Mouse (Mus musculus) cerebellum, postnatal 36 days (tissue): ENCODE data around the gene Limch1.

ENCODE experiments used
- DNase-seq, 2 experiments: peaks; one replicate each; pipeline ENCODE4 v3.0.0; 2021 to 2022; ENCODE audit warnings: mixed read lengths in 2 of 2

Gene Limch1

DNA sequence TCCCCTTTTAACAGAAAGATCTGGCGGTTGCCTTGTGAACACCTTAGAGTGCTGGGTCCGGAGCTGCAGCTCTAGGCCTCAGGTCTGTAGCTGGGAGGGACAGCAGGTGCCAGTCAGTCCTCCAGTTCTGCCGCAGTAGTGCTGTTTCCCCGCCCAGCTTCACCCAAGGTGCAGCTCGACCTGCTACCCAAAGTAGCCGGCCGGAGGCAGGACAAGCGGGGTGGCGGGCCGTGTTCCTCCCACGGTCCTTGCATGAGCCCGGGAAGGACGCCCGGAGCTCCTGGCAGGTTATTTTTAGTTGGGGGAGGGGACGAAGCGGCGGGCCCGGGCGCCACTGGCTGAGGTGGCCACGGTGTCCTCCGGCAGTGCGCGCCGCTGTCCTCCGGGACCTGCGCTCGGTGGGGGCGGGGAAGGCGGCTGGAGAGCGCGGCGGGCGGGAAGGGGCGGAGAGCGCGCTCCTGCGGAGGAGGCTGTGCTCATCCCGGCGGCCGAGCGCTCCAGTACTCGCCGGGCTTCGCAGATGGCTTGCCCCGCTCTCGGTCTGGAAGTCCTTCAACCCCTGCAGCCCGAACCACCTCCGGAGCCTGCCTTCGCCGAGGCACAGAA is at the start of gene Limch1:
Limch1 (plus strand) TSS at position 438 of the 606 bp plus-strand sequence.
- peak; percentile 77 for DNase-seq

DNA sequence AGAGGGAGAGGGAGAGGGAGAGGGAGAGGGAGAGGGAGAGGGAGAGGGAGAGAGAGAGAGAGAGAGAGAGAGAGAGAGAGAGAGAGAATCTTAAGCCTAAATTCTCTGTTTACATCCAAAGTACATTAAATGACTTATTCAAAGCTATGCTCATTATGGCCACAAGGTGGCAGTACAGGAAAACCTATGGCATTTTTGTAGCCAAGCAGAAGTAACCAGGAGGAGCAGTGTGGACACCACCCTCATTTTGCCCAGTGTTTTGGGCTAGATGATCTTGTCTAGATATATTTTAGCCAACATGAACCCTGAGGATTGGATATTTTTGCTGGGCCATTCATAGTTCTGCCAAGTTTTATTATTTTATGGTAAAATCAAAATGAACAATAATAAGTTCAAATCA is 48.5 kb upstream of the Limch1 start:
- DNase-seq, result peak; percentile 21 to 73

DNA sequence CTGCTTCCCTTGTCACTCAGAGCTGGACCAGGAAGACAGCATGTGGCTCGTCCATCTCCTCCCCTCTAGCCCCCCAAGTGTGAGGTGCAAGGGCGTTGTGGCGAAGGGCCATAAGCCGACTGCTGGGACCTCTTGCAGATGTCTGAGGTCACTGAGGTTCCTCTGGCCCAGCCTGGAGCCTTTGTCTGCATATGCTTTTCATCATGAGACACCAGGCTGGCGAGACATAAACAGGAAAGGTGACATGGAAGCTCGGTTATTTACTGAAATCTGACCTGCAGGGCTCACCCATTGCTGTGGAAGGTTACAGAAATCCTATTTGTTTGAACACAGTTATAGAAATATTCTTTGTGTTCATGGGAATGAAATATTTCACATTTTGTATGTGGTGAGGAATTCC is 45.7 kb upstream of the Limch1 start:
- DNase-seq, result no peak

DNA sequence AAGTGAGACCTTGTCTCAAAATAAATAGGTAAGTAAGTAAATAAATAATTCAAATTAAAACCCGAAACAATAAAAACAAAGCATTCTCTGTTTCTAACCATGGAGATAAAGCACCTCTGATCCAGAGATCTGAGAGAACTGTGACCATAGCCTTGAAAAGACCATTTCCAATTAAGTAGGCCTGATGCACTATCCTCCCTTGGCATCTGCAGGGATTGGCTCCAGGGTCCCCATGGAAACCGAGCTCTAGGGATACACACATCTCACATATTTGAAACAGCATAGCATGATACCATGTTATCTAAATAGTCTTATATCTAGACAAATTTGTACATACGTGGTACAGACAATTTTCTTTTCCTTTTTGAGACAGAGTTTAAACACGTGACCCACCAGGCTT is 43.7 kb upstream of the Limch1 start:
- DNase-seq, result no peak

DNA sequence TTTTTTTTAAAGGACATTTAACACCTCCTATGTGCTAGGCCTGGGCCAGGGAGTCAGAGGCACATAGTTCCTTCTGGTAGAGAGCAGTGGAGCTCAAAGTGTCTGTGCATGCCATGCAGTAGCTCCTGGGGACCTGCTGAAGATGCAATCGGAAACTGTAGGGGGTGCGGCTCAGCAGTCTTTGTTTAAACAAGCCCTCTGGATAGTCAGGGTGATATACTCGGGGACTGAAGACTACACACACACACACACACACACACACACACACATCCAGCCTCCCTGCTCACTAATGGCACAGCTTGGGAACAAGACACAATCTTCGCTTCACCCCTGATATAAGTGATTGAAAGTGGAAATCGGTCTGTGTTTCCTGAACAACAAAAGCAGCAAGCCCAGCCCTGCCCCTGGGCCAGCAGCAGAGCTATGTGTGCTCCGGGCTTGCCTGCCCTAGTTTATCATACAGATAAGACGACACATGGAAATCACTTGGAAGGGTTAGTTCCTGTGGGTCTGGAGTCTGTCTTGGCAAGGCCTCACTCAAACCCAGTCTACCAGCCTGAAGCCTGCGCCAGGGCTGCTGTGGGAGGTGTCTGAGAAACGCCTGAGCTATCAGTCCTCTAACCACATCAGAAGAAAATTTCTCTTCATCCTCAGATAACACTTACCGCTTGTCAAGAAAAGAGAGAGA is 42.2 kb upstream of the Limch1 start:
- DNase-seq, result no peak

DNA sequence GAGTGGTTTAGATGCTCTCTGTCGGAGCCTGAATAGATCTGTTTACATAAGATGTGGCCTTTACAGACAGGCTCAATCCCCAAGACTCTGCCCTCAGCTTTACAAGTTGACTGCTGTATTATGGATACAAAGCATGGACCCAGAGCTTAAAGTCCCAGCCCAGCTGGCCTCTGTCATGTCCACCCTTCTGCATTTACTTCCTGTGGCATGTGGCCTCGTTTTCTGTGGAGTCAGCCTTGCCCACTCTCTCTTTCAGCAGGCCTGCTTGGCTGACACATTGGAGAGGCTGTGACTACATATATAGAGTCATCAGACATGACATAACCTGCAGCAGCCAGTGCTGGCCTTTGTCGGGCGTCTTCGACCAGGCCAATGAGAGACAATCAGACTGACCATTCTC is 37.8 kb upstream of the Limch1 start:
- DNase-seq, result no peak

DNA sequence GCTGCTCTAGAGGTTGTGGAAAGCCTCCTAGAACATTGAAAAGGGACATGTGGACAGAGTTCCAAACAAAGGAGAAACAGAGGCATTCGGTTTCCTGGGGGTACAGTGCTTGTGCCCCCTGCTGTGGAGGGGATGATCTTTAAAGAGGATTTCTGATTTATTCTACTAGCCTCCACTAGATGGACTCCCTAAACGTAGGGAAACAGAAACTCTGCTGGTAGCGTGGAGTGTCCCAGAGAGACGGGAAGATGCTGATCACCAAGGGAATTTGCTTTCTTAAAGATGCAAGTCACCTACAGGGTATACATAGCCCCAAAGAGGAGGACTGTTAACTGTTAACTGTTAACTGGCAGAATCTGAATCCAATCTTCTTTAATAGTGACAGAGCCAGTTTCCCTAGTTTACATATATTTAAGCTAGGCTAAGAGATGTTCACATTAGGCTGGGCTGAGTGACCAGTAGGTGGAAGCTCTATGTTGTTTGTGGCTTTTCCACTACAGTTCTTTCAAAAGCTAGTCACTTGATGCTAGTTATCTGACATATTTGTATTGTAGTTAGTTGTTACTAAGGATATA is 35.1 kb upstream of the Limch1 start:
- DNase-seq, result no peak

DNA sequence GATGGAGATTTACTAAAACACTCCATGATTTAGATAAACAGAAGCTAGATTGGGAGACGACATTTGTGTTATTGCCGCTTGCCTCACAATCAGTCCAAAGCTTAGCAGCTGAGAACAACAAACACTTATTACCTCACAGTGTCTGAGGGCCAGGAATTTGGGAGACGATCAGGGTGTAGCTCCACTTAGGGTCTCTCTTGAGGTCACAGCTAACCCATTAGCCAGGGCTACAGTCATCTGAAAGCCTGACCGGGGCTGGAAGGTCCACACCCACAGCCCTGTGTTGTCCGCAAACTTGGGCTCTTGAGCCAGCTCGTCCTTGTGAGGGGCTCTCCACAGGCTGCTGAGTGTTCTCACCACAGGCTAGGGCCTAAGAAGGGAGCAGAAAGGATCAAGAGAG is 32.8 kb upstream of the Limch1 start:
- DNase-seq, result no peak

DNA sequence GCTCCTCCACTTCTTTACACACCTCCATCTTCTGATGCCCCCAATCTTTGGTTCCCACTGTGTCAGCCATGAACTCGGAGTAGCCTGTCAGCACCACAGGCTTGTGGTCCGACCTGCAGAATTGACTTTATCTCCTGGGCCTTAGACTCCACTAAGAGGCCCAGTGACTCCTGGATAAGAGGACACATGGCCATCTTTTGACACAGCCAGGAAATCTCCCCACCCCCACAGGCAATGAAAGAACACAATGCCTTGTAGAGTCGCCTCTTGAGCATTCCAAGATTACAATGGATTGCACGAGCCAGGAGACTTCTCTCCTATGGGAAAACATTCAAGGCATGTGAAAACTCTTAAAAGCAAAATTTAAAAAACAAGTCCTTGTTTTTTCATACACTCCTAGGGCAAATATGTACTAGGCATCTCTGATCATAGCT is 30.1 kb upstream of the Limch1 start:
- no peak for DNase-seq

DNA sequence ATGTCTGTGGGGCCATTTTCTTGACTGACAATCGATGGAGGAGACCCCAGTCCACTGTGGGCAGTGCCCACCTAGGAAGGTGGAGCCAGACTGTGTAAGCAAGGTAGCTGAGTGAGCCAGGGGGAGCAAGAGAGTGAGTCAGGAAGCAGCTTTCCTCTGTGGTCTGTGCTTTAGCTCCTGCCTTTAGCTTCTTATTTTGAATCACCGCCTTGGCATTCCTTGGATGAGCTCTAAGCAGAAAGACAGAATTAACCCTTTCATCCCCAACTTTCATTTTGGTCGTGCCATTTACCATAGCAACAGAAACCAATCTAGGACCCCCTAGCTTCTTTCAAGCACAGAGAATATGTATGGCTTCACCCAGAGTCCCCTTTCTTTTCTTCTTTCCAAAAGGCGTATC is 27.7 kb upstream of the Limch1 start:
- no peak for DNase-seq

DNA sequence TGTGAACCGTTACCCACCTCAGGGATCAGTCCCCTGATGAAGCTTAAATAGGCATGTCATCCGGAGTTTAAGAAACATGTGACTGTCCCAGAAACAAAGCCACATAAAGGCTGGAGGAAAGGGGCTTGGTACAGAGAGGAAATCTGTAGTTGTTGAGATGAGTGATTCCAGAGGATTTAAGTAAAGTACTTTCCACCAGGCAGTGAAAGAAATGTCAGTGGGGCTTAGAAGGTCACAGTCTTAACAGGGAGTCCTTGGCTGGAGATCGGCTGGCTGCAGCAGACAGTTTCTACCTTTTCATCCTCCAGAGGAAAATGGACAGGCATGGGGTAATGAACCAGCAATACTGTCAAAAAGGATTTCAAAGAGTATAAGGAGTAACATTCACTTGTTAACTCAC is 27.2 kb upstream of the Limch1 start:
- DNase-seq, result no peak

DNA sequence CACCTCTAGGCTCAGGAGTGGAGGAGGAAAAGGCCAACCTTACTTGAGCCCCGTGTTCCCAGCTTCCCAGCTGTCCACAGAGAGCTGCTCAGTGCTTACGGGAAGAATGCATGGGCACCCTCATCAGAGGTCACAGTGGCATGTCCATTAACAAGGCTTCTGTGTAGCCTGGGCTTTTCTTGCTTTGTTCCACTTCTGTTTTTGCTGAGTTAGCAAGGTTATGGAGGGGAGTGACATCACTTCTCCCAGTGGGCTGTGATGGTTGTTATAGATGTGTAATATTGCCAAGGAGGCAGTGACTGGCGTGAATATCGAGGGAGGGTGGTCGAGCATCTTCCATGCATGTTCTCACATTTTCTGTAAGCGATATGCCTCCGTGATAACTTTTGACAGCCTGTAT is 26.7 kb upstream of the Limch1 start:
- no peak for DNase-seq

DNA sequence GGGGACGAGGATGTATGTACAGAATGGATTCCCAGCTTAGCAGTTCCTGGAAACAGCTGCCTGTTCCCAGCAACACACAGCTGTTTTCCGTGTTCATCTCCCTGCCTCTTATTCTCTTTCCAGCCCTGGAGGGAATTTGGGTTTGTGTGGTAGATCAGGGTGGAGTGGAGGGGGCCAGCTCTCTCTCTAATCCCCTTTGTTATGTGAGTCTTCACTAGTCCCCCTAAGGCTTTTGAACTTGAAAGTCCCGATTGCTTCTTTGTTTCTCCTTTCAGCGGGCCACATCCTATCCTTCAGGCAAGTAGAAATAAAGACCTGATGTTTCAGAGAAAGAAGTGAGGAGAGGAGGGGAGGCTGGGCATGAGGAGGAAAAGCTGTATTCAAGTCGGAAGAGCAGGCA is 24.7 kb upstream of the Limch1 start:
- no peak for DNase-seq

DNA sequence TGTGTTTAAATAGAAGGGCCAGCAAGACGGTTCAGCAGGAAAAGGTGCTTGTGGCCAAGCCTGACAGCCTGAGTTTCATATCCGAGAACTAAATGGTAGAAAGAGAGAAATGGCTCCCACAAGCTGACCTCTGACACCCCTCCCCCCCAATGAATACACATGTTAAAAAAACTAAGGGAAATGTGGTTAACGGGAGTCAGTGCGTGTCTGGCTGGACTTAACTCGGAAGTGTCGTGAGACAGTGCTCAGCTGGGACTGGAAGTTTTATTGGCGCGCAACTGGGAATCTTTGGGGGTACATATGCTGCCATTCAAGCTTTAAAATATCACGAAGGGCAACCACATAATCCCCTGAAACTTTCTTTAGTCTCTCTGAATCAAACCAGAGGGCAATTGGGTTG is 23.0 kb upstream of the Limch1 start:
- no peak for DNase-seq

DNA sequence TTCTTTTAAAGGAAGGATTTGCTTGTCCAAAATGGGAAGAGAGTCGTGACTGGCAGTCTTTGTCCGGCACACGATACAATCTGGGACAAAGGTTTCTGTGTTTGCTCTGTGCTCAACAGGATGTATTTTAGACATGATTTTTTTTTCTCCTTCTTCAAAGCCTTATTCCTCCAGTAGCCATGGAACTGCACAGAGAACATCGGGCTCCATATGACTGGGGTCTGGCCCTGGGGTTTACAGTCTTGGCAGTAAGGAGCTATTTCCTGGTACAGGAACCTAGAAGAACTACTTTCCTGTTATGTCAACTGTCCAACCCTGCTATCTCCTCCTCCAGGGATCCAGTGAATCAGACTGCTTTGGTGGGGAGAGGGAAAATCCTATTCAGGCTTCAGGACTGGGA is 22.6 kb upstream of the Limch1 start:
- no peak for DNase-seq

DNA sequence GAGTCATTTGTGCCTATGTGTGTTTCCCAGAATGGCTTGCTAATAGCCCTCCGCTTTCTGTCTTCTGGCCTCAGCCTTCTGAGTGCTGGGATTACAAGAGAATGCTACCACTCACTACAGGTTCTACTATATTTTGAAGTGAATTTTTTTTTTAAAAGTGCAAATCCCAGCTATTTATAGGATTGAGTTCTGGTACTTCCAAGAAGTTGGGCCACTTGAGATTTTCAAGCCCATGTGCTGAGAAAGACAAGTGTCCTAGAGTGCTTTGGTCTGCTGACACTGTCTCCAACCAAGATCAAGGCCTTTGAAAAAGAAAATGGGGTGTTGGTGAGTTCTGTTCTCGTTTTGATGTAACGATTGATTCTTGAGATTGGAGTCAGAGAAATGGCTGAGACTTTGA is 22.0 kb upstream of the Limch1 start:
- no peak for DNase-seq

DNA sequence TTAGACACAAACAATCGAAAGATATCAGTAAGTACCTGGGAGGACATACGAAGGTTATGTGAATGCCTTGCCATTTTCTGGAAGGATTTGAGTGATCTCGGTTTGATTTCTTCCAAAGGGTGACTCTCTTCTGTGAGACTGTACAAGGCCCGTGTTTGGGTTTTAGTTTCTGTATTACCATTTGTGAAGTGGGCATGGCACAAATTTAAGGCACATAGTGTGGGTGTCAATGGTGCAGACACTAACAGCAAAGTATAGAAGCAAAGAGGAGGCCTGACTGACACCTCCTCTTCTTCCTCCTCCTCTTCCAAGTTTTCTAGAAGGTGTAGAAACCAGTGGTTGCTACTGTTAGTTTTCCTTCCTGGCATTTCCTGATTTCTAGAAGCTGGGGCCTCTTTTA is 16.3 kb upstream of the Limch1 start:
- no peak for DNase-seq

DNA sequence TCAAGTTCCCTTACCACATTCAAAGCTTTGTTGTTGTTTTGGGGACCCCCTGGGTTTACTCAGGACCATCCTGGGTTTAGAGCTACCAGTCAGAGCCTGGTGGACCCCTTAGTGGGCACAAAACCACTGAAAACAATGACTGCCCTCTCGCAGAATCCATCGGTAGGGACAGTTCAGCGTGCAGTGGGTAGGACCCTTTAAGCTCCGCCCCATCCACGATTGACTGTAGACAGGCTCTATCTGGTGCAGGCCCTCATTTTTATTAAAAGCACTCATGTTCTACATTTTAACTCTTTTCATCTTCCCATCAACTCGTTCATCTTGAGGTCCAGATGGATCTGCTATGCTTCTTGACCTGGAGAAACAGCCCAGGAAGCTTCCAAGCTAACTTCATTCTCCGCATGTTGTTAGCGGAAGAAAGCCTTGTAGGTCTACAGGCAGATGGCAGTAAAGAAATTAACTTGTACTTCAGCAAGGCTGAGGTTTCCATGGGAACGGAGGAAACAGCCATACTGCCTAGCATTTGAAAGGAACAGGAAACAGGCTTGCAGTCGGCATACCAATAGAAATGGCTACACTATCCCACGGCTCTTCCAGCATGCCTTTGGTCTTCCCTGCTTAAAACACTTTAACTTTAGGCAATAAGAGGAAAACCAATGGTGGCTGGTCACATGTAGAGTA is 14.9 kb upstream of the Limch1 start:
- peak in 1 of 2 experiments; percentile 16 for DNase-seq

DNA sequence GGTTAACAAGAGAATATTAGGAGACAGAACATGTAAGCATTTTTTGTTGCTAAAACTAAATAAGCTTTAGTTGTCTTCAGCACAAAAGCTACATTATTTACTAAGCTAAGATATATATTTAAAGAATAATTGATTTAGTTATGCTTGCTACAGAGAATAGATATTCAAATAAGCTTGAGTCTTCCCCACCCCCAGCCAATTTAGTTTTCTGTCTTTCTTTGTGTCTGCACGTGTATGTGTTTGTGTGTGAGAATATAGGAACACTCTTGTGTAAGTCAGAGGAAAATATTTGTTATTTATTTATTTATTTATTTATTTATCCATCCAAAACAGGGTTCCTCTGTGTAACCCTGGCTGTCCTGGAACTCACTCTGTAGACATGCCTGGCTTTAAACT is 14.3 kb upstream of the Limch1 start:
- no peak for DNase-seq

DNA sequence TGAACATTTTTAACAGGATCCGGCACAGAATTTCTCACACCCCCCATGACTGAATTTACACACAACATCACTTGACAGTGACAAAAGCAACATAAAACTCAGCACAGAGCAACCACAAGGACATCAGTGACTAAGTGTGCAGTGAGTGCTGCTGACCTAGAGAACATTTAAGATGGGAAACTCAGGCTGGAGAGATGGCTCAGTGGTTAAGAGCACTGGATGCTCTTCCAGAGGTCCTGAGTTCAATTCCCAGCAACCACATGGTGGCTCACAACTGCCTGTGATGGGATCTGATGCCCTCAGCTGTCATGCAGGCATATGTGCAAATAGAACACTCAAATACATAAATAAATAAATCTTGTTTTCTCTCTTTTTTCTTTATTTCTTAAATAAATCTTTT is 12.1 kb upstream of the Limch1 start:
- no peak for DNase-seq

DNA sequence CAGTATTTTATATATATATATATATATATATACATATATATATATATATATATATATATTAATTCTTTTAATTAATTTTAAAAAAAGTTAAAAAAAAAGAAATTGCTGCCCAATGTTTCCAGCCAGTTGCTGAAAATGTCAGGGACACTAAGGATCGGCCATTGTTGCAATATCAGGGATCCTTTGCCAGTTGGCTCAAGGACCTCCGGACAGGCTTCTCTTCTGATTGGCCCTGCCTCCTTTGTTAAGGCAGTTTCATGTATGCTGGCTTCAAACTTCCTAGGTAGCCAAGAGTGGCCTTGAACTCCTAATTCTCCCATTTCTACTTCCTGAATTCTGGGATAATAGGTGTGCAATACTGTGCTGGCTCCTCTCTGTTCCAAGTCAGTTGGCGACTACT is 6.3 kb upstream of the Limch1 start:
- DNase-seq, result no peak

DNA sequence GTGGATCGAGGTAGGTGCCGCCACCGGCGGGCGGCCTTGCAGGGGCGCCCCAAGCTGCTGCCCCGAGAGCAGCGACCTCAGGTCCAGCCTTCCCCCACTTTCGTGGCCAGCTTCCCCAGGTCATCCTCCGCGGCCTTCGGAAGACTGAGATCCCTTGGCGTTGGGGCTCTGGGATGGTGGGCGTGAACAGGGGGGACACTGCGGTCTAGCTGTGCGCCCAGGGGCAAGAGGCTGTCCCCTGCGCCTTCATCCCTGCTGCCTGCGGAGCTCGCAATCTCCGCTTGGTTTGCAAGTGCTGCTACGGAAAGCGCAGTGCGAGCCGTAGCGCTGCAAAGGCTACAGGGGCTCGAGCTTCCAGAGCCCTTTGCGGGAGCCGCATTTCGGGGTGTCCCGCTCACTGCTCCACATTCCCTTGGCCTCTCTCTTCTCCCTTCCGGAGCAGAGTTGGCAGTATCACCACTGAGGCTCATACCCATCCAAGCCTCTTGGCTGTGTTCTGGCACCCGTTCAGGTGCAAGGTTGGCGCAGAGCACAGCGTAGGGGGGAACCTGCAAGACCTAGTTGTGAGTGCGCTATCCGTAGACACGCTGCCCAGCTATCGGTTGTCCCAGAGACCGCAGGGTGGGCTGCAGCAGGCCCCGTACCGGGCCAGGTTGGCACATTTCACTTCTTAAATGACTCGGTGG is 512 bp downstream of the Limch1 start:
- peak; percentile 77 to 84 for DNase-seq

DNA sequence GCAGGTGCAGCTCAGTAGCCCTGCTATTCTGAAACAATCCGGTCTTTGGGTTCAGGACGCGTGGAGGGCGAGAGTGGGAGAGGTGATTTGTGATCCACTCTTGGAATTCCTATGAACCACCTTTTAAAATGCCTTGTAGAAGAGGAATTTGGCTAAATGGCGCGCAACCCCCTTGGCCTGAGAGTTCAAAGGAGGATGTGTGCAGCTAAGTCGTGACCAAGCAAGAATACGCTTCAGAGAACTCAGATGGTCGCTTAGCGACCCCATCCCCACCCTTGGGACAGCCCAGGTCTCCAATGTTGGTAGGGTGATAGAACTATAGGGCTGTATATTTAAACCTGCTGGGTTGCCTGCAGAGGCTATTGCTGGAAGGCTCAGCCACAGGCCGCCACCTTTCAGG is 1.1 kb downstream of the Limch1 start:
- no peak for DNase-seq
